Mouse (Mus musculus): ENCODE results near the gene Atp6v0e. TPM values are rescaled to one million over a fixed set of nuclear protein-coding genes. Genes with fewer than 3 reads are reported as not detected.

Gene Atp6v0e
- total RNA-seq, 2 experiments from 2014 or later: 39.2 to 44.6 TPM

DNA sequence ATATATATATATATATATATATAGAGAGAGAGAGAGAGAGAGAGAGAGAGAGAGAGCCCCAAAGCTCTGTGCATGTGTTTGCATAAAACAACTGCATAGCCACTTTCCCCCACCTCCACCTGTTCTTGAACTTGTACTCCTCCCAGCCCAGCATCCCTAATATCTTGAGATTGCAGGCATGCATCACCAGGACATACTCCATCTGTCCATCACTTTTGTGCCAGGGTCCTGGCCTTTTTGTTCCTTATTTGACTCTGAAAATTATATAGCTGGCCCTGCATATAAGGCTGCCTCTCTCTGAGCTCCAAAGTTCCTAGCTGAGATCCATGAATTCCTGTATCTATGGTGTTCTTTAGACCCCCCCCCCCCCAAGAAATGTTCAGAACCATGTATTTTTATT is 45.5 kb downstream of the Atp6v0e start:
- intact Hi-C loops (cut with DNase I): no loop called here
- H3K27ac ChIP-seq: no peak overlapping the region; the same call in 1 of the 2 replicates
- no peak for DNase-seq (ENCODE audit: extremely low spot score in 1 of 2, low spot score in 2 of 2)

DNA sequence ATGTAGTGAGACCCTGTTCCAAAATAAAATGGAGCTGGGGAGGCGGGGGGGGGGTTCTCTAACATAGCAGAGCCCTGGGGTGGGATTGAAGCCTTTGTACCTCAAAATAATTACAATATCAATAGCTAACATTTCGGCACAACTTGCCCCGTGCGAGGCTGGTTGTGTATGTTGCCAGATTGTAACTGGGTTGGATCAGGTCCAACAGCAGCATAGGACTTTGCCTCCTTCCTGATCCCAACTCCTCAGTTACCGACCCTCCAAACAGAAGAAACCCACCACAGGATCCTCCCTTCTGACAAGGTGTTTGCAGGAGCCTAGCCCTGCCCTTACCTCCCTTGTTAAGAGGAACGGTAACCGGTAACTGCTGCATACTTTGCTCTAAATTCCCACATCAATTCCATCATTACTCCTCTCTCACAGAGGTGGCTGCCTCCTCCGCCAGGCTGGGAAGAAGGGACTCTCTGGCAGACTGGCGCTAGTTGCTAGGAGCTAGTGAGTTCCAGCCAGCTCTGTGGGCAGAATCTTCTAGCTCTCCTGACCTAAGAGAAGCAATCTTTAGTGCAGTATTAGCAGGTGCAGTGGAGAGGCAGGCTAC is 46.1 kb downstream of the Atp6v0e start:
- intact Hi-C loops (cut with DNase I): no loop called here
- DNase-seq (ENCODE audit: extremely low spot score in 1 of 2, low spot score in 2 of 2): peak; percentile 38 to 56
- Histone ChIP-seq H3K4me3 (0 out of 2 replicates have a peak overlapping the region, but pooled peaks have one; percentile 11), H3K27ac (peak overlapping the region; percentile 34)
- no peak for TF ChIP-seq CTCF (IDR thresholded peaks at IDR 0.05)

More for the DNA sequence above, 45.5 kb downstream of the Atp6v0e start:
- H3K4me3 ChIP-seq: no peak overlapping the region
- no peak for TF ChIP-seq CTCF (IDR thresholded peaks at IDR 0.05)

DNA sequence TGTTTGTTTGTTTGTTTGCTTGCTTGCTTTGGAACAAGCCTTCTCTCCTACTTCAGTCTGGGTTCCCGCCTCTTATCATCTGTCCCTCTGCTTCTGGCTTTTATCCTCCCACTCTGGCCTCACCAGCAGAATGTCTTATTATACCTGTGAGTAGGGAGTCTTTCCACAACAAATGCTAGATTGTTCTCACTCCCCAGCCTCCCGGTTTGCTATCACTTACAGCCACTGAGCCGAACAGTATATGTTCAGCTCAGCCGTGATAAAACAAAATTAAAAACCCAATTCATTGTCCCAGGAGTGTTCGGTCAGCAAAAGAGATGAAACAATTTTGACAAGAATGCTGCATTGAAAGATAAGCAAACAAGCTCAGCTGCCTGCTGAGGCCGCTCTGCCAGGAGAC is 47.0 kb downstream of the Atp6v0e start:
- DNase-seq (ENCODE audit: extremely low spot score in 1 of 2, low spot score in 2 of 2): no peak
- H3K4me3 ChIP-seq: no peak overlapping the region
- intact Hi-C loops (cut with DNase I): no loop called here
- peak overlapping the region; percentile 34 for H3K27ac ChIP-seq
- TF ChIP-seq CTCF (IDR thresholded peaks at IDR 0.05): no peak

DNA sequence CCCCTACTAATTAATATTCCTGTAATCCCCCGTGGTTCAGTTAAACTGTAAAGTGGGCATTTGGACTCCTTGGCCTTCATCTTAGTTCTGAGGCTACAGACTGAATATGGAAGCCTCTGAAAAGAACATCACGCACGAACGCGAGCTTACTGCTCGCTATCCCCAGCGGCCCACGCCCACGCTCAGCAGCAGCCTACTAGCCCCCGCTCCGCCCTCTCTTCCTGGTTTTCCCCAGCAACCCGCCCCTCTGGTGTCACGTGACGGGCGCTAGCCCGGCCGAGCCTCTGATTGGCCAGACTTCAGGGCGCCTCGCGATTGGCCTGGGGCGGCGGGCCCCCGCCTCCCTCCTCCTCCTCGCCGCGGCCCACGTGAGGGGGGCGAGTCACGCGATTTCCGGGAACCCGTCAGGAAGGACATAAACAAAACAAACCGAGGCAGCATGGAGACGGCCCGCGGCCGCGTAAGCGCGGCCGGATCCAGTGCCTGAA is 52.3 kb downstream of the Atp6v0e start, which contains the start of gene Crebrf:
Crebrf (plus strand) TSS at position 380 of the 488 bp plus-strand sequence.
- DNase-seq (ENCODE audit: extremely low spot score in 1 of 2, low spot score in 2 of 2): peak; percentile 99
- no peak for TF ChIP-seq CTCF (IDR thresholded peaks at IDR 0.05)
- H3K4me3 ChIP-seq: peak within 1 kb of the TSS; percentile 57
- peak within 1 kb of the TSS; percentile 91 for H3K27ac ChIP-seq
- intact Hi-C loops (cut with DNase I): loop anchor here (5.0 kb wide), 2 partner anchors 67 to 172 kb away; partner anchors contain the start of gene Bnip1

DNA sequence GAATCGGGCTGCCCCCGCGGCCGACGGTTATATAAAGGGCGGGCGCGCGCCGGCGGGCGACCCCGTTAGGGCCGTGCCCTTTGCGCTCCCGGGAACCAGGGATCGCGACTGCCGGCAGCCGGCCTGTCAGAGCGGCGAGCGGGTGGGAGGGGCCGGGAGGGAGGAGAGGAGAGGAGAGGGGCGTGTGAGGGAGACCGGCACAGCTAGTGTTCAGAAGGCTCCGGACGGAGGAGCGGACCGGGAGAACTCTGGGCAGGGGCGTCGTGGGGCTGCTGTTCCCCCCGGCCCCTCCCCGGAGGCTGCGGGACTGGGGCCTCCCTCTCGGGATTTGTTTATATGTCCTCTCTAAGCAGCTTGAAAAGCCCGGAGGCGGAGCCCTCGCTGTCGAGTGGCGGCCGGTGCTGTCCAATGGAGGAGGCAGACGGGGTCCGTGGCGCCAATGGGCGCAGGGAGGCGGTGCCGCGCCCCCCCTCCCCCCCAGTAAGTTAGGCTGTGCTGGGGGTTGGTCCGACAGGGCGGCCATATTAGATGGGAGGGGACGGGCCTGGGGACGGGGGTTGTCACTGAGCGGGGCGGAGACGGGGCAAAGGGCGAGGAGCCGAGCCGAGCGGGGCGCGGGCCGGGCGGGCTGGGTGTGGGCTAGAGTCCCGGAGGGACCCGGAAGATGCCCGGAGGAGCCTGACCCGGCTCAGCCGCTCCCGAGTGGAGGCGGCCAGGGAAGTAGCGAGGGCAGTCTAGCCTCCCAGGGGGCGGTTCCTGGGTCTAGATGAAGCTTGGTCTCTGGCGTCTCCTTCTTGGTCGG is 53.1 kb downstream of the Atp6v0e start:
- intact Hi-C loops (cut with DNase I): loop anchor here (1.0 to 5.0 kb wide), 4 partner anchors 40 to 171 kb away; partner anchors contain the start of genes Atp6v0e and Bnip1
- peak; percentile 91 to 93 for DNase-seq (ENCODE audit: extremely low spot score in 1 of 2, low spot score in 2 of 2)
- Histone ChIP-seq H3K4me3 (peak overlapping the region; percentile 57), H3K27ac (peak overlapping the region; percentile 91)
- no peak for TF ChIP-seq CTCF (IDR thresholded peaks at IDR 0.05)

DNA sequence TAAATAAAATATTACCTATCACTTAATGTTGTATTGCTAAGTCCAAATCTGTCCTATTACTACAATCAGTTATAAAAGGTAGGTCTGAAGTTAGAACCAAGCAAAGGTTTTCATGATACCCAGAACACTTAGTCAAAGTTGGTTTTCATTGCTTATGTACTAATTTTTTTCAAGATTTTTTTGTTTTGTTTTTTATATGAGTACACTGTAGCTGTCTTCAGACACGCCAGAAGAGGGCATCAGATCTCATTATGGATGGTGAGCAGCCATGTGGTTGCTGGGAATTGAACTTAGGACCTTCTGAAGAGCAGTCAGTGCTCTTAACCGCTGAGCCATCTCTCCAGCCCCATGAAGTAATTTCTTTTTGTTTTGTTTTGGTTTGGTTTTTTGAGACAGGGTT is 54.8 kb downstream of the Atp6v0e start:
- Histone ChIP-seq H3K4me3 (no peak overlapping the region), H3K27ac (no peak overlapping the region)
- DNase-seq (ENCODE audit: extremely low spot score in 1 of 2, low spot score in 2 of 2): no peak
- peak; percentile 19 for TF ChIP-seq CTCF (IDR thresholded peaks at IDR 0.05)
- intact Hi-C loops (cut with DNase I): loop anchor here (5.0 kb wide), 2 partner anchors 64 to 169 kb away; partner anchors contain the start of gene Bnip1

DNA sequence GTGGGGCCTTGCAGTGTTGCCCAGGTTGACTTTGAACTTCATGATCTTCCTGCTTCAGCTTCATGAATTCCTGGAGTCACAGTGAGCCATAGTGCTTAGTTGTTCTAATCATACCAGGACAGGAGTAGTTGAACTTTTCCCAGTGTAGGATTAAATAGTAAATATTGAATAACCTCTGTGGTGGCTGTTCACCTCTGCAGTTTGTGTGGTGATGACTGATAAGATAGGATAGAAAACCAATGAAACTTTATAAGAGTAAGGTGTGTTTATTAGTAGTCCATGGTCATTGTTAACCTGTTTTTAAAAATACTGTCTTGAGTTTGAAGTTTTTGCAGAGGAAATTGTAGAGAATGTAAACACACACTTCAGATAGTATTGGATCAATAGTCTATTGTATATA is 56.4 kb downstream of the Atp6v0e start:
- no peak for TF ChIP-seq CTCF (IDR thresholded peaks at IDR 0.05)

DNA sequence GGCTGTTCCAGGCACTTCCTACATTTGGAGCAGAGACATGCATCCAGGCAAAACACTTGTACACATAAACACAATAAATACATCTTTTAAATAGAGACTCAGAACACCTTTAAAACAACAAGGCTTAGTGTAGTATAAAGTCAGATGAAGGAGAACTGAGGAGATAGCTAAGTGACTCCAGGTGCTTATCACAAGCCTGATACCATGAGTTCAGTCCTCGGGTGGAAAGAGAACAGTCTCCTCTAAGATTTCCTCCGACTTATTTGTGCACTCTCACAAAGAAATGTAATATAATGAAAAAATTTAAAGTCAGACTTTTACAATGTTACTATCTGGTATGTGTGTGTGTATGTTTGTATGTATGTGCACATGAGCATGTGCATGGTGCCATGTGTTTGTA is 58.8 kb downstream of the Atp6v0e start:
- H3K27ac ChIP-seq: no peak overlapping the region
- no peak overlapping the region for H3K4me3 ChIP-seq
- intact Hi-C loops (cut with DNase I): no loop called here
- no peak for TF ChIP-seq CTCF (IDR thresholded peaks at IDR 0.05)
- DNase-seq (ENCODE audit: extremely low spot score in 1 of 2, low spot score in 2 of 2): no peak

More for the DNA sequence above, 56.4 kb downstream of the Atp6v0e start:
- DNase-seq (ENCODE audit: extremely low spot score in 1 of 2, low spot score in 2 of 2): no peak
- intact Hi-C loops (cut with DNase I): loop anchor here (5.0 kb wide), 2 partner anchors 63 to 168 kb away; partner anchors contain the start of gene Bnip1
- Histone ChIP-seq H3K27ac (no peak overlapping the region), H3K4me3 (no peak overlapping the region)

DNA sequence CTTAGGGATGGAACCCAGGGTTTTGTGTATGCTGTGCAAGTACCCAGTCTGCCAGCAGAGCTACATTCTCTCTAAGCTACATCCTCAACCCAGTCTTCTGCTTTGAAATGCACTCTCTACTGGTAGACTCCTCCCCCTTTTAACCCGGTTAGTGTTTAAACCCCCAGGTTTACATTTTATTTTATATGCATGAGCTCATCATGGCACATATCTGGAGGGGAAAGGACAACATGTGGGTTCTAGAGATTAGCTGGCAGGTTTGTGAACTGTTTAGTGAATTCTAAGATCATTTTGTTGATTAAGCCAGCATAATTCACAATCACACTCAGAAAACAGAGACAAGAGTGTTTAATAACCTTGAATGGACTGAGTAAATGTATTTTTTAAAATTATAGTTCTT is 61.8 kb downstream of the Atp6v0e start:
- TF ChIP-seq CTCF (IDR thresholded peaks at IDR 0.05): no peak
- Histone ChIP-seq H3K4me3 (no peak overlapping the region), H3K27ac (no peak overlapping the region)
- no peak for DNase-seq (ENCODE audit: extremely low spot score in 1 of 2, low spot score in 2 of 2)
- intact Hi-C loops (cut with DNase I): no loop called here

DNA sequence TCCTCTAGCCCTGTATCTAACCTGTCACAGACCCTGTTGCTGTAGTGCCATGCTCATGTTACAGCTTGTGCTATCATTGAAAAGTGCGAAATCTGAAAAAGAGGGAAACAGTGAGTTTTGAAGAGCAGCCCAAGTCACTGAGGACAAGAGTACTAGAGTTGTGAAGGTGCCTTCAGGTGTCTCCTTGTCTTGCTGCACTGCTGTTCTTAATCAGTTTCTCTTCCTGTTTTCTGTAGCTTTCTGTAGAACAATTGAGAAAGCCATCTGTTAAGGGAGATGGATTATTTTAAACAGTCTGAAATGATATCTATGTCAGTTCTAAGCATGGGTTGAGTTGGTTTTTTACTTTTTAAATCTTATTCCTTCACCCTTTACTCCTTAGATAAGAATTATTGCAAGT is 63.6 kb downstream of the Atp6v0e start:
- H3K27ac ChIP-seq: no peak overlapping the region
- no peak for TF ChIP-seq CTCF (IDR thresholded peaks at IDR 0.05)
- intact Hi-C loops (cut with DNase I): no loop called here
- DNase-seq (ENCODE audit: extremely low spot score in 1 of 2, low spot score in 2 of 2): no peak
- no peak overlapping the region for H3K4me3 ChIP-seq

DNA sequence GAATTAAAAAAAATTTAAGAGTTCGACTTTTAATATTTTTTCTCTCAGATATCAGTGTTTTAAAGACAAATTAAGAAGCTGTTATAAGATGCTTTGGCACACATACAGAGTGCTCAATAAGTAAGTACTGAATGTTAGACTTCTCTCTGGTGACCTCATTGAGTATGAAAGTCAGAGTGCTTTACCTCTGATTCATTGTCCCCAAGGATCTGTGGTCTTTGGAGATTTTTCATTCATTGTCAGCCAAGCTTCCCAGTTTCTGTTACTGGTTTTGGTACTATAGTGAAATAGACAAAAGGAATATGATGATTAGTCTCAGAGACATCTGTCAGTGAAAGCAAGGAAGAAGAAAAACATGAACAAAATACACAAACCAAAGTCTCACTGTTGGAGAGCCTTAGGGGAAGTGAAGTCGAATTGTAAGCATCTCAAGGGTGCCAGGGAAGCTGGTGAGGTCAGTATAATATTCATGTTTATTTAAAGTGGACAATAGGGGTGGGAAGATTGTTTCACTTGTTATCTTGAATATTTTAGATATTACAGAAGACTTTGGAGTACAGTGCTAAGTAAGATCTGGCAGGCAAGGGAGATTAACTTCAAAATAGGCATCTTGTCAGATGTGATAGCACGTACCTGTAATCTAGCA is 64.2 kb downstream of the Atp6v0e start:
- H3K27ac ChIP-seq: no peak overlapping the region
- no peak for DNase-seq (ENCODE audit: extremely low spot score in 1 of 2, low spot score in 2 of 2)
- intact Hi-C loops (cut with DNase I): no loop called here
- H3K4me3 ChIP-seq: no peak overlapping the region
- no peak for TF ChIP-seq CTCF (IDR thresholded peaks at IDR 0.05)

DNA sequence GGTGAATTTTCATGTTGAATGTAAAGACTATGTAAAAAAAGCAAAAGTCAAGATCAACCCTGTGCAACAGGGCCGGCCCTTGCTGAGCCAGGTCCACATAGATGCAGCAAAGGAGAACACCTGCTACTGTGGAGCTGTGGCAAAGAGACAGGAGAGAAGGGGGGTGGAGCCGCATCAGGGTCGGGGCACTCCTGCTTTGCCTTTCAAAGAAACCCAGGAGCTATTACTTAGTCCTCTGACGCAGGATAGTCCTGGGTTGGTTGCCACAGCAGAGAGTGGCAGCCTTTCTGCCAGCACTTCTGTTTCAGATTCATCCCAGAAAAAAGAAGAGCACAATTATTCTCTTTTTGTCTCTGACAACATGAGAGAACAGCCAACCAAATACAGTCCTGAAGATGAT is 79.5 kb downstream of the Atp6v0e start:
- no peak for DNase-seq (ENCODE audit: extremely low spot score in 1 of 2, low spot score in 2 of 2)
- H3K27ac ChIP-seq: no peak overlapping the region
- no peak overlapping the region for H3K4me3 ChIP-seq
- intact Hi-C loops (cut with DNase I): no loop called here
- TF ChIP-seq CTCF (IDR thresholded peaks at IDR 0.05): no peak
